Mouse (Mus musculus): ENCODE data around the gene Cgrrf1. TPM values are rescaled to one million over a fixed set of nuclear protein-coding genes. Genes with fewer than 3 reads are reported as not detected.
"Not testable (repeated sequence)": the region's sequence is repeated elsewhere in the genome, so short reads cannot be mapped to it uniquely, and the experiment has no call there.

The Cgrrf1 gene
- total and polyA plus RNA-seq, 2 experiments from 2014 or later: 24.4 to 36.0 TPM

DNA sequence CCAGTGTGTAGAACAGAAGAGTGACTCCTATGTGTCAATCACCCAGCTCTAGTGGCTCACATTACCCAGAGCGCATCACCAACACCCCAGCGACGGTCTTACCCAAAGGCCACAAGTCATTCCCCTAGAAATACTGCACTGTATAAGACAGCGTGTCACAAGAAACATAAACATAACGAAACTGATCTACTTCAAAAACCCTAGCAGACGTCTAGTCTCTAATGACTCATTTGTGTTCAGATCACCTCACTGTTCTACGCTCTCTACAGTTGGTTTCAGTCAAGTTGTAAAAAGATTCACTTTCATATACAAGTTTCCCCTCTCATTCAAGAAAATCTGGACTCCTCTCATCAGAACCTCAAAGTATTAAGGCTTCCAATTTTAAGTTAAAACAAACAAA is 13.2 kb upstream of the Cgrrf1 start:
- no peak overlapping the region for H3K4me2 ChIP-seq (ENCODE audit: low read depth, low read length, poor library complexity, severe bottlenecking)
- no peak overlapping the region for H3K27ac ChIP-seq (ENCODE audit: low read depth, low read length)
- WGBS: 96% methylated on average over 7 of the region's 7 CpGs
- H3K9ac ChIP-seq (replicated peaks; ENCODE audit: low read length, poor library complexity, severe bottlenecking): no peak overlapping the region
- H3K4me1 ChIP-seq (ENCODE audit: insufficient read depth, low read length): peaks cover 7% of the 10 kb centered on the region; the same call in 1 of the 2 replicates
- no peaks in the 10 kb centered on the region for H3K27me3 ChIP-seq (ENCODE audit: insufficient read depth, low read length)
- DNase-seq (ENCODE audit: low spot score) (no peak), ATAC-seq (ENCODE audit: low FRiP score) (no peak)
- no peaks in the 10 kb centered on the region for H3K9me3 ChIP-seq (ENCODE audit: low read length)
- no peak overlapping the region for H3K4me3 ChIP-seq (ENCODE audit: low read depth, low read length)
- TF ChIP-seq CTCF (IDR thresholded peaks at IDR 0.05): no peak
- peaks cover 16% of the 10 kb centered on the region for H3K36me3 ChIP-seq (ENCODE audit: insufficient read depth, low read length)

- H3K36me3 ChIP-seq (ENCODE audit: insufficient read depth, low read length): peaks cover 12% of the 10 kb centered on the region; the same call in 1 of the 2 replicates
- ATAC-seq (ENCODE audit: low FRiP score); H3K9me3 ChIP-seq (ENCODE audit: low read length); H3K27me3 ChIP-seq (ENCODE audit: insufficient read depth, low read length); H3K4me3 ChIP-seq (ENCODE audit: low read depth, low read length); H3K4me1 ChIP-seq (ENCODE audit: insufficient read depth, low read length); DNase-seq (ENCODE audit: low spot score); H3K27ac ChIP-seq (ENCODE audit: low read depth, low read length); H3K9ac ChIP-seq (replicated peaks; ENCODE audit: low read length, poor library complexity, severe bottlenecking); H3K4me2 ChIP-seq (ENCODE audit: low read depth, low read length, poor library complexity, severe bottlenecking): not testable (repeated sequence)
- 97% methylated on average over 5 of the region's 6 CpGs for WGBS
Measured at GRCm38 (mm10) chr14:46819961-46820360, 12.0 kb upstream of the Cgrrf1 start.

GRCm38 (mm10) chr14:46821271-46821872 is 10.6 kb upstream of the Cgrrf1 start:
- 1% methylated on average over 11 of the region's 11 CpGs for WGBS
- H3K36me3 ChIP-seq (ENCODE audit: insufficient read depth, low read length): peaks cover 5% of the 10 kb centered on the region; the same call in 1 of the 2 replicates
- H3K9me3 ChIP-seq (ENCODE audit: low read length): no peaks in the 10 kb centered on the region
- peak overlapping the region; percentile 71 for H3K27ac ChIP-seq (ENCODE audit: low read depth, low read length)
- ATAC-seq (ENCODE audit: low FRiP score) (no peak; the same call in 1 of the 2 replicates), DNase-seq (ENCODE audit: low spot score) (no peak)
- peak overlapping the region; percentile 66 for H3K9ac ChIP-seq (replicated peaks; ENCODE audit: low read length, poor library complexity, severe bottlenecking)
- peak overlapping the region; percentile 66 for H3K4me2 ChIP-seq (ENCODE audit: low read depth, low read length, poor library complexity, severe bottlenecking)
- H3K27me3 ChIP-seq (ENCODE audit: insufficient read depth, low read length): no peaks in the 10 kb centered on the region
- no peak for TF ChIP-seq CTCF (IDR thresholded peaks at IDR 0.05)
- peaks cover 7% of the 10 kb centered on the region; the same call in 1 of the 2 replicates for H3K4me1 ChIP-seq (ENCODE audit: insufficient read depth, low read length)
- peak overlapping the region; percentile 52 for H3K4me3 ChIP-seq (ENCODE audit: low read depth, low read length)

- DNase-seq (ENCODE audit: low spot score): peak; percentile 95
- Histone ChIP-seq H3K9ac (replicated peaks; ENCODE audit: low read length, poor library complexity, severe bottlenecking) (peak within 1 kb of the TSS; percentile 66), H3K4me3 (ENCODE audit: low read depth, low read length) (peak within 1 kb of the TSS; percentile 52), H3K27ac (ENCODE audit: low read depth, low read length) (peak within 1 kb of the TSS; percentile 71), H3K36me3 (ENCODE audit: insufficient read depth, low read length) (0 out of 2 replicates have a peak, but pooled peaks cover under 1% of the 10 kb centered on the region), H3K4me2 (ENCODE audit: low read depth, low read length, poor library complexity, severe bottlenecking) (peak within 1 kb of the TSS; percentile 66), H3K27me3 (ENCODE audit: insufficient read depth, low read length) (no peaks in the 10 kb centered on the region), H3K4me1 (ENCODE audit: insufficient read depth, low read length) (peaks cover 7% of the 10 kb centered on the region; the same call in 1 of the 2 replicates), H3K9me3 (ENCODE audit: low read length) (no peaks in the 10 kb centered on the region)
- peak; percentile 61 for TF ChIP-seq CTCF (IDR thresholded peaks at IDR 0.05)
- peak; percentile 98 for ATAC-seq (ENCODE audit: low FRiP score)
- under 1% methylated on average over 63 of the region's 65 CpGs for WGBS
Measured at GRCm38 (mm10) chr14:46821873-46822716, 9.8 kb upstream of the Cgrrf1 start, which contains the start of gene Gmfb. TSS of gene Gmfb (minus strand) at chr14:46822242.

DNA sequence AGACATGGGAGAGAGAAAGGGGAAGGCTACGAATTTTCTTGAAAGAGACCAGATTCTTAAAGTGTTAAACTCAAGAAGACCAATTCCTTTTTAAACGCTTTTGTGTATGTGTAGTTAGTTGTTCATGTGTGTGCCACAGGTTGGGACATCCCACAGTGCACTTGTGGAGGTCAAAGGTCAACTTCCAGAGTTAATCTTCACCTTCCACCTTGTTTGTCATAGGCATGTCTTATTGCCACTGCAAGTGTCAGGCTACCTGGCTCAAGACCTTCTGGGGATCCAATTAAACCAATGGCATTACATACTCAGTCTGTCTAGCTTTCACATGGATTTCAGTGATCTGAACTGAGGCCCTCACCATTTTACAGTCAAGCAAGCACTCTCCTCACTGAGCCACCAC is 7.9 kb upstream of the Cgrrf1 start:
- H3K36me3 ChIP-seq (ENCODE audit: insufficient read depth, low read length): no peaks in the 10 kb centered on the region
- H3K27ac ChIP-seq (ENCODE audit: low read depth, low read length): no peak overlapping the region
- no peak overlapping the region for H3K9ac ChIP-seq (replicated peaks; ENCODE audit: low read length, poor library complexity, severe bottlenecking)
- H3K27me3 ChIP-seq (ENCODE audit: insufficient read depth, low read length): no peaks in the 10 kb centered on the region
- H3K4me2 ChIP-seq (ENCODE audit: low read depth, low read length, poor library complexity, severe bottlenecking): no peak overlapping the region
- no peak for TF ChIP-seq CTCF (IDR thresholded peaks at IDR 0.05)
- 70% methylated on average over 2 of the region's 2 CpGs for WGBS
- DNase-seq (ENCODE audit: low spot score): no peak
- no peak for ATAC-seq (ENCODE audit: low FRiP score)
- H3K4me1 ChIP-seq (ENCODE audit: insufficient read depth, low read length): peaks cover 7% of the 10 kb centered on the region; the same call in 1 of the 2 replicates
- H3K4me3 ChIP-seq (ENCODE audit: low read depth, low read length): no peak overlapping the region
- no peaks in the 10 kb centered on the region for H3K9me3 ChIP-seq (ENCODE audit: low read length)

DNA sequence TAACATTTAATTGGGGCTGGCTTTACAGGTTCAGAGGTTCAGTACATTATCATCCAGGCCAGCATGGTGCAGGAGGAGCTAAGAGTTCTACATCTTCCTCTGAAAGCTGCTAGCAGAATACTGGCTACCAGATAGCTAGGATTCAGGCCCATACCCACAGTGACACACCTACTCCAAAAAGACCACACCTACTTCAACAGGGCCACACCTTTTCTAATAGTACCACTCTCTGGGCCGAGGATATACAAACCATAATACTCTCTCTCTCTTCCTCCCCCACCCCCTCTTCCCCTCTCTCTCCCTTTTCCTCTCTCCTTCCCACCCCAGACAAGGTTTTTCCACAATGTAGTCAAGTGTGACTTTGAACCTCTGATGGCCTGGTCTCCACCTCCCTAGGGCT is 4.5 kb upstream of the Cgrrf1 start:
- Histone ChIP-seq H3K27me3 (ENCODE audit: insufficient read depth, low read length) (no peaks in the 10 kb centered on the region), H3K27ac (ENCODE audit: low read depth, low read length) (no peak overlapping the region), H3K4me3 (ENCODE audit: low read depth, low read length) (no peak overlapping the region), H3K4me2 (ENCODE audit: low read depth, low read length, poor library complexity, severe bottlenecking) (no peak overlapping the region), H3K4me1 (ENCODE audit: insufficient read depth, low read length) (no peaks in the 10 kb centered on the region), H3K9me3 (ENCODE audit: low read length) (no peaks in the 10 kb centered on the region), H3K36me3 (ENCODE audit: insufficient read depth, low read length) (no peaks in the 10 kb centered on the region), H3K9ac (replicated peaks; ENCODE audit: low read length, poor library complexity, severe bottlenecking) (no peak overlapping the region)
- TF ChIP-seq CTCF (IDR thresholded peaks at IDR 0.05): no peak
- ATAC-seq (ENCODE audit: low FRiP score) (no peak), DNase-seq (ENCODE audit: low spot score) (no peak)
- WGBS: 86% methylated on average over 1 of the region's 1 CpGs

All from midbrain, postnatal 0 days (tissue).